Mouse (Mus musculus) limb, embryonic 10.5 days (tissue): ENCODE data around the gene P4ha3. TPM values are rescaled to one million over a fixed set of nuclear protein-coding genes. Genes with fewer than 3 reads are reported as not detected.

Source experiments
- DNase-seq: peaks from one replicate; pipeline ENCODE4 v3.0.0-alpha.2; 2017; ENCODE audit warnings: low spot score
- H3K27ac ChIP-seq: fragments of 300-500 bp; sonication (generic); 2 replicates; pipeline ENCODE4 v1.5.1; 2016; ENCODE audit warnings: mild to moderate bottlenecking
- H3K27me3 ChIP-seq: fragments of 300-500 bp; sonication (generic); 2 replicates; pipeline ENCODE4 v1.6.1; 2016; ENCODE audit warnings: low read depth, mild to moderate bottlenecking; ENCODE audit not compliant: poor library complexity, severe bottlenecking
- H3K36me3 ChIP-seq: fragments of 300-500 bp; sonication (generic); 2 replicates; pipeline ENCODE4 v1.6.1; 2016; ENCODE audit warnings: mild to moderate bottlenecking, moderate library complexity
- H3K4me1 ChIP-seq: fragments of 300-500 bp; sonication (generic); 2 replicates; pipeline ENCODE4 v1.6.1; 2016
- H3K4me3 ChIP-seq: fragments of 300-500 bp; sonication (generic); 2 replicates; pipeline ENCODE4 v1.5.1; 2016; ENCODE audit warnings: mild to moderate bottlenecking, moderate library complexity
- H3K9me3 ChIP-seq: fragments of 300-500 bp; sonication (generic); replicated peaks from 2 replicates; pipeline ENCODE4 v1.6.1; 2016; ENCODE audit warnings: mild to moderate bottlenecking
- WGBS: fragments of 180-500 bp; shearing (Covaris S2); methylation state at CpG from one replicate; pipeline ENCODE4 v1.1.7; 2016; 5-methylcytosine and 5-hydroxymethylcytosine counted together
- polyA plus RNA-seq: library from polyadenylated mRNA; unstranded; fragments of >200 nt; fragmentation: Nextera tagmentation; extraction: Ambion mirVana; gene quantifications from 2 replicates; pipeline ENCODE4 v1.2.1, GENCODE M21; 2016

P4ha3 gene
- polyA plus RNA-seq, 1 experiment from 2014 or later, result 2.4 TPM

- H3K4me3 ChIP-seq, result no peak overlapping the region
- 92% methylated on average over 2 of the region's 2 CpGs for WGBS
- H3K36me3 ChIP-seq, result peaks cover 24% of the 10 kb centered on the region
- DNase-seq, result no peak
- H3K4me1 ChIP-seq, result peaks cover 12% of the 10 kb centered on the region
- H3K9me3 ChIP-seq, result no peaks in the 10 kb centered on the region
- no peaks in the 10 kb centered on the region for H3K27me3 ChIP-seq
- no peak overlapping the region for H3K27ac ChIP-seq
These were observed 77.8 kb downstream of the P4ha3 start for GRCm38 (mm10) chr7:100363162-100363561.

GRCm38 (mm10) chr7:100364888-100365287 is 79.6 kb downstream of the P4ha3 start:
- Histone ChIP-seq H3K36me3 (peaks cover 24% of the 10 kb centered on the region), H3K9me3 (no peaks in the 10 kb centered on the region), H3K27me3 (no peaks in the 10 kb centered on the region), H3K27ac (no peak overlapping the region), H3K4me3 (no peak overlapping the region), H3K4me1 (peaks cover 12% of the 10 kb centered on the region)
- DNase-seq, result no peak
- 38% methylated on average over 6 of the region's 6 CpGs for WGBS

Other genes with a start within 250 kb of the P4ha3 start
- 102 and 107 TPM in 2 replicates for gene Pold3, start 164.0 kb upstream of the P4ha3 start, polyA plus RNA-seq
- 28.5 and 29.2 TPM in 2 replicates for gene Lipt2, start 126.2 kb upstream of the P4ha3 start, polyA plus RNA-seq
- 18.0 and 19.4 TPM in 2 replicates for gene Kcne3, start 109.0 kb upstream of the P4ha3 start, polyA plus RNA-seq
- 1.9 and 3.3 TPM in 2 replicates for gene Pgm2l1, start 58.1 kb upstream of the P4ha3 start, polyA plus RNA-seq
- gene C2cd3, start 86.7 kb downstream of the P4ha3 start, polyA plus RNA-seq, result 31.2 and 40.3 TPM in 2 replicates
- gene Ppme1, start 86.8 kb downstream of the P4ha3 start, polyA plus RNA-seq, result 79.1 and 84.2 TPM in 2 replicates
- gene Ucp3, start 187.5 kb downstream of the P4ha3 start, polyA plus RNA-seq, result not detected in 2 replicates
- 98.8 and 126 TPM in 2 replicates for gene Ucp2, start 207.8 kb downstream of the P4ha3 start, polyA plus RNA-seq
- 0.13 and 0.24 TPM in 2 replicates for gene Dnajb13, start 229.4 kb downstream of the P4ha3 start, polyA plus RNA-seq